Mouse (Mus musculus) CH12.LX (cell line): ENCODE data around the gene Ap1g2.
A peak's percentile ranks its signal among the peaks of the same experiment; 100 is the strongest.

Experiments
- CTCF ChIP-seq, 2 experiments: IDR thresholded peaks in 1 of 2; conservative IDR thresholded peaks in 1 of 2; 2 replicates each; pipeline ENCODE4 v1.5.1; 2011 to 2012; ENCODE audit warnings: low read depth in 2 of 2, low read length in 2 of 2, improper control_type of control experiment in 1 of 2, inconsistent platforms in 1 of 2, mild to moderate bottlenecking in 1 of 2, moderate library complexity in 1 of 2
- NRF1 ChIP-seq: IDR thresholded peaks from 2 replicates; pipeline ENCODE4 v1.6.1; 2014; ENCODE audit warnings: low read depth, mild to moderate bottlenecking, inconsistent platforms, low read length, improper control_type of control experiment, moderate library complexity

DNA sequence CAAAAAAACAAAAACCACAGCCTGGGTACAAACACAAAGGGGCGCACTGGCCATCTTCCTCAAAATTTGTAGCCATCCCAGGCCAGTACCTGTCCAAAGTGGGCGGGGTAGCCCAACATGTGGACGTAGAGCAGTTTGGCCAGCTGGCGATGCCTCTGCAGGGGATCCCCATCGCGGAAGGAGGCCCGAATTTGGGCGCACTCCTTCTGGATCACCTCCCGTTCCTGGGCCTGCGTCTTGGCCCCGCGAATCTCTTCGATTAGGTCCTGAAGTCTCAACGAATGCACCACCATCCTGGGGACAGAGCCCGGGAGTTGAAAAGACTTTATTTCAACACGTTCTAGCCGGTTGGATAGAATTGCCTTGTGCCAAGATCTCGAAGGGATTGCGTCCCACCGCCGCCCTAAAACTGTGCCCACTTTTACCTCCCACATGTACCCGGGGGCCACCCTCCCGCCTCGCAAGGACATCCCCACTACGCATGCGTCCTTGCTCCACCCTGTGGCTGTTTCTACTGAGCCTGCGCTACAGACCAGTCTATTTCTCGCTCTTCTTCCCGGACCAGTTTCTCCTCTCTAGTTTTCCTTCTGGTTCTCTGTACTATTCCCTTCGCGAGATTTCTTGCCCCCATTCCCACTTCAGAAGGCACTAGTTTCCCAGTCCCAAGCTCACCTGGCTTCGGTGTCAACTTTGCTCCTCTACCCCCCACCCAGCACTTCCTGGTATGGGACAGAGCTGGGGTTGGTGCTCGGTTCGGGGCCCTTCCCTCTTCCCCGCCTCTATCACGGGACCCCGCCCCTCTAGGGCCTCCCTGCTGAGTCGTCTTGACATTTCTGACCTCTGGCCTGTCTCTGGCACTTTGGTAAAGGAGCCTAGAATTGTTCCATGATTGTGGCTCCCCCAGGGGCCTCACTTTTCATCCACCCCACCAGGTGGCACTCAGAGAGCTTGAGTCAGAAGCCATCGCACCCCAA lies at the start of gene Ap1g2:
- TF ChIP-seq NRF1 (peak; percentile 91), CTCF (conservative IDR thresholded peaks at IDR 0.05 in 1 of 2, IDR thresholded peaks at IDR 0.05 in 1 of 2; ENCODE audit: low read depth in 2 of 2, low read length in 2 of 2) (peak in 1 of 2 experiments; percentile 35; a peak in 2 of 4 replicates)
